9 mouse cellular contexts compared by ENCODE assay signal in genomic region chr15:103130729-103131128, GRCm38 (mm10). TPM values are rescaled to one million over a fixed set of nuclear protein-coding genes. Genes with fewer than 3 reads are reported as not detected.
A peak's percentile ranks its signal among the peaks of the same experiment; 100 is the strongest.
DNase-seq lines count a peak whose midpoint lies in the region; ATAC-seq and TF ChIP-seq lines count a peak whose summit lies in the region.
"Had no signal": no experiment of that assay in that cellular context is flagged by ENCODE, and none has a peak within 500 bp of the region (broad histone marks: within the 10 kb centered on the region; RNA-seq: fewer than 3 reads in every experiment).

No protein-coding gene starts in this region.

- peaks cover 86% of the 10 kb centered on the region for H3K27me3 ChIP-seq in heart, embryonic 12.5 days (replicated peaks)
- H3K27me3 ChIP-seq in spleen, adult 2 months (ENCODE audit: control insufficient read depth, insufficient read depth, low read length), result no peaks in the 10 kb centered on the region

- no peak overlapping the region for H3K9ac ChIP-seq in heart, embryonic 12.5 days

- 39% methylated on average over 1 of the region's 1 CpGs for WGBS in heart, embryonic 12.5 days
- 78% methylated on average over 1 of the region's 1 CpGs for WGBS in spleen, adult 2 months

- H3K4me3 ChIP-seq in heart, embryonic 12.5 days, result no peak overlapping the region
- no peak overlapping the region for H3K4me3 ChIP-seq in spleen, adult 2 months (ENCODE audit: extremely low read depth, insufficient read depth, insufficient read length)

- peaks cover 2% of the 10 kb centered on the region; the same call in 1 of the 2 replicates for H3K9me3 ChIP-seq in heart, embryonic 12.5 days (replicated peaks)

- no peak for TF ChIP-seq CTCF in spleen, adult 2 months (IDR thresholded peaks at IDR 0.05; ENCODE audit: extremely low read depth, insufficient read depth, insufficient read length, insufficient replicate concordance)

- H3K36me3 ChIP-seq in heart, embryonic 12.5 days, result no peaks in the 10 kb centered on the region
- H3K36me3 ChIP-seq in spleen, adult 2 months (ENCODE audit: control insufficient read depth, insufficient read depth, low read length), result no peaks in the 10 kb centered on the region

- TF ChIP-seq POLR2A in spleen, adult 2 months (IDR thresholded peaks at IDR 0.05; ENCODE audit: low read depth, low read length), result no peak

- no peak for ATAC-seq in heart, embryonic 12.5 days (ENCODE audit: insufficient number of reproducible peaks, low FRiP score)
- ATAC-seq in frontal cortex, adult (ENCODE audit: low TSS enrichment), result no peak

- H3K4me1 ChIP-seq in heart, embryonic 12.5 days (replicated peaks), result peaks cover 22% of the 10 kb centered on the region
- peaks cover 14% of the 10 kb centered on the region; the same call in 1 of the 2 replicates for H3K4me1 ChIP-seq in spleen, adult 2 months (ENCODE audit: control insufficient read depth, insufficient read depth, insufficient read length)

- H3K4me2 ChIP-seq in heart, embryonic 12.5 days, result no peak overlapping the region

- DNase-seq in heart, adult 8-10 months (ENCODE audit: low spot score), result peak; percentile 11
- peak; percentile 2 to 22 for DNase-seq in spleen, adult 2 months (ENCODE audit: low read depth in 1 of 2, low spot score in 2 of 2)
- no peak for DNase-seq in spleen, adult 12 weeks (ENCODE audit: low spot score)
- DNase-seq in brain, adult 2 months (ENCODE audit: low read depth, low spot score), result peak; percentile 20
- DNase-seq in thymus, postnatal 25 days, result peak; percentile 15
- DNase-seq in urinary bladder, postnatal 25 days (ENCODE audit: low spot score), result no peak
- DNase-seq: kidney, adult 18-20 months had no signal

- H3K27ac ChIP-seq in heart, embryonic 12.5 days (ENCODE audit: poor library complexity, severe bottlenecking), result no peak overlapping the region
- H3K27ac ChIP-seq in spleen, adult 2 months (ENCODE audit: insufficient read depth, low read length), result no peak overlapping the region

RNA-seq across cellular contexts. Expression of gene Smug1, which starts 36.2 kb away (rescaled TPM):
- 10 to 100 TPM; 10.4 to 16.8 (median 15.2) TPM for total RNA-seq in heart, adult 8-10 months (2022)
- 17.1 and 17.4 TPM in 2 replicates for polyA plus RNA-seq in heart, embryonic 12.5 days (2016; fragmentation: Nextera tagmentation; extraction: Ambion mirVana)
- polyA plus RNA-seq in spleen, adult 2 months (2012; rRNA removed), result 10.6 and 12.5 TPM in 2 replicates

Comparison
In these comparisons a context has a peak if more than half of its experiments do, and no peak if none do; other contexts are left out.
1. DNase-seq: peak in heart, adult 8-10 months (single experiment), spleen, adult 2 months (2 of 2), brain, adult 2 months (single experiment) and thymus, postnatal 25 days (single experiment); none in spleen, adult 12 weeks (single experiment) and urinary bladder, postnatal 25 days (single experiment).